Mouse (Mus musculus): Measurements from ENCODE around the gene Cers1. TPM values are rescaled to one million over a fixed set of nuclear protein-coding genes. Genes with fewer than 3 reads are reported as not detected.

Cers1 gene
- 0.16 TPM for polyA plus RNA-seq (2017; shearing (Covaris generic))

DNA sequence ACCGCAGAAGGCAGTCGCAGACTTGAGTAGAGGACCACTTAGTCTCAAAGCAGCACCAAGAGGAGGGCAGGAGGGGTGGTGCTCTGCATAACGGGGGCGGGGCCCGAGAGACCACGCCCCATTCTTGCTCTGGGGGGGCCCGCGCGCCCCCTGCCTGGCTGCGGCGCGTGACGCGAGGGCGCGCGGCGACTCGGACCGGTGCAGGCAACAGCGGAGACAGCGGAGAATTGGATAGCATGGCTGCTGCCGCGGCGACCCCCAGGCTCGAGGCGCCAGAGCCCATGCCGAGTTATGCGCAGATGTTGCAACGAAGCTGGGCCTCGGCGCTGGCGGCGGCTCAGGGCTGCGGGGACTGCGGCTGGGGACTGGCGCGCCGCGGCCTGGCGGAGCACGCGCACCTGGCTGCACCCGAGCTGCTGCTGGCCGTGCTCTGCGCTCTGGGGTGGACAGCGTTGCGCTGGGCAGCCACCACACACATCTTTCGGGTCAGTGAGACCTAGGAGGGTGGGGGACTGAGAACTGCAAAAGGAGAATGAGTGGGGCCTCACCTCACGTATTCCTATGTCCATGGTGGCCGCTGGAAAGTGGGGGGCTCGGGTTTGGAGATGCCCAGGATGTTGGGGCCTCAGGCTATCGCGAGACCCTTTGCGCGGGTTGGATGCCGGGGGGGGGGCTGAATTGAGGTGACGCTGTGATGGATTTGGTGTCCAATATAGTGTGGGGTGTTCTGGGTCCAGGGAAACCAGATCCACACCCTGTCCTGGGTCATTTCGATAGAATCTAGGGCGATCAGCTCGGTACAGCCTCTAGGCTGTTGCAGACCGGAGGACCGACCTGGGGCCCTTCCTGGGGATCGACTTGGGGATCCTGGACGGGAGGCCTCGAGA, at the start of gene Cers1:
Cers1 (plus strand) TSS at position 152 of the 887 bp plus-strand sequence.

DNA sequence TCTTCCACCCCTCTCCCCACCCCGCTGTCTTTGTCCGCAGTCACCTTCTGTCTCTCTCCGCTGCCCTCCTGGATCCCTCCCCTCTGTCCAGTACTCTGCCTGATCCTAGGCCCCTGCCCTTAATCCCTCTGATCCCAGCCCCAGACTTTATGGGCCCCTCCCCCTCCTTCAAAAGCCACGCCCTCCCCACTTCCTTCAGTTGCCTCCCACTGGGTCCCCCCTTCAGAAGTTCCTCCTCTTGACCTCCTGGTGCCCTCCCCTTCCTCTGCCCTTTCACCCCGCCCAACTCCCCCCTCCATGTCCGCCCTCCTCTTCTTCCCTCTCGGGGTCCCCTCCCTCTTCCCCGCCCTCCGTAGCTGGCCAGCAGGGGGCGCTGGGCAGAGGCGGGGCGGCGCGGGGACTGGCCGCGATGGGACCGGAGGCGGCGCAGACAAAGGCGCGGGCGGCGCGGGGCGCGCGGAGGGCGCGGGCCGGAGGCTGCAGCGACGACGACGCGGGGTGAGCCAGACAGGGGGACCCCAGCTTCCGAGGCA, 32.9 kb upstream of the Cers1 start, which contains the start of gene Homer3:
Homer3 (plus strand) TSS at position 225 of the 533 bp plus-strand sequence.

DNA sequence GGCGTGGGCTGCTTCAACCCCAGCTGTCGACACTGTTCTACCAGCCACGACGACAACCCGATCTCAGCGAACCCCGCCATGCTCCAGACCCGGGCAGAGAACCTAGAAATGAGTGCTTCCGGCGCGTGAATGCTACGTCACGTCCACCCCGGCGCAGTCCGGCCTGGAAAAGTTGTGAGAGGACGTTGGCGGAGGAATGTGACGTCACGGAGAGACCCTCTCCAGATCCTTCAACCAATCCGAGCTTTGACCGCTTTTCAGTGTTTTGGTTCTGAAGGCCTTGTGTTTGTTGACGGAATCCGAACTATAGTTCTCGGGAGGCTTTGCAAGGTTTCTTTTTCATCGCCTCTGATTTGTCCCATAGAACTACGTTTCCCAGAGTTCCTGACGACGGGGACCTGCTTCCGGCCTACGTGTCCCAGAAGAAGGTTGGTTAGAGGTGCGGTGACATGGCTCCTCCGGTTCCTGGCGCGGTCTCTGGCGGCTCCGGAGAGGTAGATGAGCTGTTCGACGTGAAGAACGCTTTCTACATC, 13.2 kb upstream of the Cers1 start, which contains the start of the genes Ddx49 and Cope:
Ddx49 (minus strand) TSS at position 132 of the 533 bp plus-strand sequence.
Cope (plus strand) TSS at position 161 of the 533 bp plus-strand sequence.

DNA sequence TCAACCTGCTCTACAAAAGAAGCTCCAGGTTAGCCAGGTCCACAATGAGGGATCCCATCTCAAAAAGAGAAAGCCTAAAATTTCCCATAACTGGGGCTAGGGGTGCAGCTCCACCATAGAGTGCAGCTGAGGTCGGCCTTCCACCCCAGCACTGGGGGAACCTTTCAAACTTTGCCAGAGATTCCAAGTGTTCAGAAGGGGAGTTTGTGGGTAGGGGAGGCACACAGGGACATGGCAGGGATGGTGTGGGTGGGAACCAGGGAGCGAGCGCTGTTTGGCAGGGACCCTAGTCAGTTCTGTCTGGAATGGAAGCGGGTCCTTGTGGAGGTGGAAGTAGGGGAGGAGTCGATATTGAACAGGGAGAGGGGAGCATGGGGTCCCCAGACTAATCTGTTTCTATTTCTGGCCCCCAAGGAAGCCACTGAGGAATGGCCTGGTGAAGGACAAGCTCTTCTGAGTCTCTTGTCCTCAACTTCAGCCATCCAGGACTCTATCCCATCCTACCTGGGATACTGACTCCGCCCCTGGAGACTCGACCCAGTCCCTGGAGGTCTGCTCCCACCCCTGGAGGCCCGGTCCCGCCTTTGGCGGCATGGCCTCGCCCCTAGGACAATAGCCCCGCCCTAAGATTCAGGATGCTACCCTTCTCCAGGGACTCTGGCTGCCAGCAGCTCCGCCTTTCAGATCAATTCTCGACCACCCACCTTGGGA, 13.7 kb downstream of the Cers1 start, which contains the start of gene Gdf1:
Gdf1 (plus strand) TSS at position 694 of the 711 bp plus-strand sequence.

DNA sequence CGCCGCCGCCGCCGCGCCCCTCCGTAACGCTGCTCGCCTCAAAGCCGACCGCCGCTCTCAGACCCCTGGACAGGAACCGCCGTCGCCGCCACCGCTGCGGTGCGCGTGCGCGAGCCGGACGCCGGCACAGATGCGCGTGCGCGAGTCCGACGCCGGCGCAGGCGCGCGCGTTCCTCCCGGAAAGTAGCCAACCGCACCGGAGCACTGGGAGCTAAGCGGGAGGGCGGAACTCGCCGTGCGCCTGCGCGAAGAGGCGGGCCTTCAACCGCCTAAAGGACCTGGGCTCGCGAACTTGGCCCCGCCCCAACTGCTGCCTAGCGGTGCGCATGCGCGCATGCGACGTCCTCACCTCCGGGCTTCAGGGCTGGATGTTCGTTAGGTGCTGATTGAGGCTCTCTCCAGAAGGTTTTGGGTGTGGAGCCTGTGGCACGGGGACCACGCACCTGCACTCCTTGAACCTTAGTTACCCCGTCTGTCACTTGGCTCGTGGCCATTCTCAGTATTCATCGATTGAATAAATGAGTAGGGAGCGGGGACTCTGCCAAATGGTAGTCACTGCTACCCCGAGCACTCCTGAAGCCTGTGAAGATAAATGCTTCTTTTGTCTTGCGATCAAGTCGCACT, 37.7 kb downstream of the Cers1 start, which contains the start of gene Upf1:
Upf1 (minus strand) TSS at position 85 of the 624 bp plus-strand sequence.

DNA sequence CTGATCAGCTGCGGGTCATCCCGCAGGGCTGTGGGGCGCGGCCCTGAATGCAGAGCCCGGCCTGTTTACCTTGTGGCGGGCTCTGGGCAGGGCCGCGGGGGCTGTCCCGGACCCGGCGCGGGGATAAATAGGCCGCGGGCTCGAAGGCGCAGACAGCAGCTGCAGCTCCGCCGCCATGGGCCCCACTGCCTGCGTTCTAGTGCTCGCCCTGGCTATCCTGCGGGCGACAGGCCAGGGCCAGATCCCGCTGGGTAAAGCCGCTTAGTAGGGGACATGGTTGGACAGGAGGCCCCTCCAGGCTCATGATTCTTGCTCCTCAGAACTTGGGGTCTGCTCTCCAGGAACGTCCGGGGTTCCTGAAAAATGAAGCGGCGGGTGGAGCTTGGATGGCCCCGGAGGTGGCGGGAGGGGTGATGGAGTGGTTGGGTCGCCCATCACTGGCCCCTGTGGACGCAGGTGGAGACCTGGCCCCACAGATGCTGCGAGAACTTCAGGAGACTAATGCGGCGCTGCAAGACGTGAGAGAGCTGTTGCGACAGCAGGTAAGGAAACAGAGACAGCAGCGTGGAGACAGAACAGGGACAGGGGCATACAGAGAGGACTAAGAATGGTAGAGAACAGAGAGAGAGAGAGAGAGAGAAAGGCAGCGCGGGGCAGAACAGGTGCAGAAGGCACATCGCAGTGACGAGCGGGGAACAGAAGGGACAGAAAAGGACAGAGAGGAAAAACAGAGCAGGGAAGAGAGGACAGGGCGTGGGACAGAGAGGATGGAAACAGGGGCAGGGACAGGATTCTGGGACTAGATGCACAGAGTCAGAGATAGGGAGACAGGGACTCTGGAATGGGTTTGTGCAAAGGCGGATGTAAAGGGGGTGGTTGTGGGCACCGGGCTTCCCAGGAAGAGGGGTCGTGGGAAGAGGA, 58.1 kb downstream of the Cers1 start, which contains the start of gene Comp:
Comp (plus strand) TSS at position 162 of the 921 bp plus-strand sequence.

Other genes starting within 250 kb of the Cers1 start
- gene Tm6sf2, start 242.9 kb upstream of the Cers1 start, polyA plus RNA-seq (2017; shearing (Covaris generic)), result not detected
- gene Hapln4, start 232.3 kb upstream of the Cers1 start, polyA plus RNA-seq (2017; shearing (Covaris generic)), result not detected
- not detected for gene Ncan, start 194.9 kb upstream of the Cers1 start, polyA plus RNA-seq (2017; shearing (Covaris generic))
- gene Nr2c2ap, start 184.4 kb upstream of the Cers1 start, polyA plus RNA-seq (2017; shearing (Covaris generic)), result 35.4 TPM
- 22.4 TPM for gene Rfxank, start 176.6 kb upstream of the Cers1 start, polyA plus RNA-seq (2017; shearing (Covaris generic))
- 41.0 TPM for gene Borcs8, start 176.3 kb upstream of the Cers1 start, polyA plus RNA-seq (2017; shearing (Covaris generic))
- gene Mef2b, start 176.1 kb upstream of the Cers1 start, polyA plus RNA-seq (2017; shearing (Covaris generic)), result 0.49 TPM
- gene Tmem161a, start 143.4 kb upstream of the Cers1 start, polyA plus RNA-seq (2017; shearing (Covaris generic)), result 40.5 TPM
- gene Slc25a42, start 103.5 kb upstream of the Cers1 start, polyA plus RNA-seq (2017; shearing (Covaris generic)), result 5.2 TPM
- gene Sugp2, start 81.5 kb upstream of the Cers1 start, polyA plus RNA-seq (2017; shearing (Covaris generic)), result 27.4 TPM
- gene Armc6, start 81.3 kb upstream of the Cers1 start, polyA plus RNA-seq (2017; shearing (Covaris generic)), result 11.4 TPM
- gene Homer3, start 32.9 kb upstream of the Cers1 start, polyA plus RNA-seq (2017; shearing (Covaris generic)), result 0.74 TPM
- 44.5 TPM for gene Ddx49, start 13.3 kb upstream of the Cers1 start, polyA plus RNA-seq (2017; shearing (Covaris generic))
- gene Cope, start 13.3 kb upstream of the Cers1 start, polyA plus RNA-seq (2017; shearing (Covaris generic)), result 268 TPM
- 0.52 TPM for gene Gdf1, start 14.0 kb downstream of the Cers1 start, polyA plus RNA-seq (2017; shearing (Covaris generic))
- 68.5 TPM for gene Upf1, start 37.5 kb downstream of the Cers1 start, polyA plus RNA-seq (2017; shearing (Covaris generic))
- gene Comp, start 57.8 kb downstream of the Cers1 start, polyA plus RNA-seq (2017; shearing (Covaris generic)), result 2.8 TPM
- 7.0 TPM for gene Crtc1, start 123.8 kb downstream of the Cers1 start, polyA plus RNA-seq (2017; shearing (Covaris generic))
- 9.9 TPM for gene Klhl26, start 161.2 kb downstream of the Cers1 start, polyA plus RNA-seq (2017; shearing (Covaris generic))
- gene Tmem59l, start 171.6 kb downstream of the Cers1 start, polyA plus RNA-seq (2017; shearing (Covaris generic)), result not detected
- not detected for gene Crlf1, start 177.4 kb downstream of the Cers1 start, polyA plus RNA-seq (2017; shearing (Covaris generic))
- gene Rex1bd, start 191.0 kb downstream of the Cers1 start, polyA plus RNA-seq (2017; shearing (Covaris generic)), result 57.8 TPM
- 1,269 TPM for gene Uba52, start 195.0 kb downstream of the Cers1 start, polyA plus RNA-seq (2017; shearing (Covaris generic))
- gene Fkbp8, start 211.9 kb downstream of the Cers1 start, polyA plus RNA-seq (2017; shearing (Covaris generic)), result 378 TPM
- gene Kxd1, start 212.2 kb downstream of the Cers1 start, polyA plus RNA-seq (2017; shearing (Covaris generic)), result 64.6 TPM
- 38.5 TPM for gene Ell, start 223.7 kb downstream of the Cers1 start, polyA plus RNA-seq (2017; shearing (Covaris generic))

Data from effector memory CD4-positive, alpha-beta T cell, adult 7 months (primary cell).